Mouse (Mus musculus) embryonic facial prominence, embryonic 14.5 days (tissue): Measurements from ENCODE around the gene Tmem126b. TPM values are rescaled to one million over a fixed set of nuclear protein-coding genes. Genes with fewer than 3 reads are reported as not detected.

Experiments used
- ATAC-seq: fragments of 200-750 bp; cut with Nextera tagmentation; 2 replicates; pipeline ENCODE4 v1.8.0; 2017; ENCODE audit warnings: low read depth, moderate number of reproducible peaks, moderate TSS enrichment
- DNase-seq: peaks from one replicate; pipeline ENCODE4 v3.0.0-alpha.2; 2015; ENCODE audit warnings: low spot score
- H3K27ac ChIP-seq: fragments of 300-500 bp; sonication (generic); replicated peaks from 2 replicates; pipeline ENCODE4 v1.5.1; 2014; ENCODE audit warnings: low read depth, mild to moderate bottlenecking, low read length, moderate library complexity
- H3K27me3 ChIP-seq: fragments of 300-500 bp; sonication (generic); replicated peaks from 2 replicates; pipeline ENCODE4 v1.6.1; 2014; ENCODE audit warnings: low read length; ENCODE audit not compliant: control insufficient read depth, insufficient read depth
- H3K36me3 ChIP-seq: fragments of 300-500 bp; sonication (generic); 2 replicates; pipeline ENCODE4 v1.6.1; 2014; ENCODE audit warnings: low read length, mixed read lengths; ENCODE audit not compliant: control insufficient read depth, insufficient read depth
- H3K4me1 ChIP-seq: fragments of 300-500 bp; sonication (generic); 2 replicates; pipeline ENCODE4 v1.6.1; 2014; ENCODE audit warnings: antibody characterized with exemption, low read length; ENCODE audit not compliant: control insufficient read depth, insufficient read depth
- H3K4me2 ChIP-seq: fragments of 300-500 bp; sonication (generic); 2 replicates; pipeline ENCODE4 v1.6.1; 2014; ENCODE audit warnings: low read depth, mild to moderate bottlenecking, low read length, moderate library complexity, mixed read lengths
- H3K4me3 ChIP-seq: fragments of 300-500 bp; sonication (generic); 2 replicates; pipeline ENCODE4 v1.5.1; 2014; ENCODE audit warnings: low read depth, mild to moderate bottlenecking, low read length
- H3K9ac ChIP-seq: fragments of 300-500 bp; sonication (generic); 2 replicates; pipeline ENCODE4 v1.6.1; 2014; ENCODE audit warnings: low read depth, mild to moderate bottlenecking, low read length, moderate library complexity, mixed read lengths
- H3K9me3 ChIP-seq: fragments of 300-500 bp; sonication (generic); 2 replicates; pipeline ENCODE4 v1.6.1; 2016; ENCODE audit warnings: low read length; ENCODE audit not compliant: control insufficient read depth
- WGBS: fragments of 180-500 bp; shearing (Covaris S2); extraction: QIAGEN DNeasy Blood & Tissue Kit; methylation state at CpG from one replicate; pipeline ENCODE4 v1.1.7; 2014; 5-methylcytosine and 5-hydroxymethylcytosine counted together
- polyA plus RNA-seq: library from polyadenylated mRNA; unstranded; fragments of >200 nt; fragmentation: Nextera tagmentation; extraction: Ambion mirVana; gene quantifications from 2 replicates; pipeline ENCODE4 v1.2.1, GENCODE M21; 2014

The Tmem126b gene
- polyA plus RNA-seq: 34.2 and 34.3 TPM in 2 replicates

DNA sequence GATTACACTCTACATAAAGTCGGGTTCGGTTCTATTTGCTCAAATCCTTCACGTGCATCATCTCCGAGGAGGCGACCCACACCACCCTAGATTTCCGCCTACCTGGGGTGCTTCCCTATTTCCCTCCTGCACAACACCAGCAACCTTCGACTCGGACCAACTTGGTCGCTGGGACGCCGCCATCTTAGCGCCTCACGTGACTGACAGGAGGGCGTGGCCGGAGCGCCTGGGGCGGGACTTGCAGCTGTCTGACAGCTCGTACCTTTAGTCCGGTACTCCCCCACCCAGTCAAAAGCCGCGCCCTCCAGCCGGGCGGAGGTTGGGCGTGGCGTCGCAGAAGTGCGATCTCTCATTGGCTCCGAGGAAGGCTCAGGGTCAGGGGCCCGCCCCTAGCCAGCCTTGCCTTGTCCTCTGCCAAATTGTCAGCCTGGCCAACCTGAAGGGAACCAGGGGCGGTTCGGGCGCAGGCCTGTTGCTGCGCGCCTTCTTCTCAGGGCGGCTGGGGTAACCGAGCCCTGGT, at the start of gene Tmem126b:
Gene Tmem126b, minus strand, starts transcription at position 209 of the 520 bp plus-strand sequence.
- H3K27ac ChIP-seq: peak within 1 kb of the TSS; percentile 52; the same call in 1 of the 2 replicates

DNA sequence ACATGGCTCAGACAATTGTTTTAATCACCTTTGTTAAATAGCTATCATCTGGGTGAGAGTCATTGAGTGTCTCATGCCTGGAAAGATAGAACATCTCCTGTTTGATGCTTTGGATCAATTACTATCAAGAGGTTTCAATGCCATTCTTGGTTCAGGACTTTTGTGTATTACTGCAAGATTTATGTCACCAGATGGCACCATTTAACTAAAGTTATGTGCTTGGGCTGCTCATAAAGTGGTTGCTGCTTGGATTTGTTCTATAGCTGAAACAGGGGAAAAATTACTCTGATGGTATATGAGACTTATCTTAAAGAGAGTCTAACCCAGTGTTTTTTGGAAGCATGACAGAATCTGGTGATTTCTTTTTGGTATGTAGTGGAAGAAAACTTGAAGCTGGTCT, 36.5 kb upstream of the Tmem126b start:
- no peak overlapping the region for H3K27ac ChIP-seq
- no peaks in the 10 kb centered on the region for H3K4me1 ChIP-seq

More for the DNA sequence above, at the start of gene Tmem126b:
- peak; percentile 100 for ATAC-seq
- under 1% methylated on average over 28 of the region's 36 CpGs for WGBS
- peak within 1 kb of the TSS; percentile 64 for H3K4me3 ChIP-seq
- H3K27me3 ChIP-seq: peaks cover 7% of the 10 kb centered on the region; the same call in 1 of the 2 replicates
- peak within 1 kb of the TSS; percentile 91 for H3K4me2 ChIP-seq
- H3K9me3 ChIP-seq: no peaks in the 10 kb centered on the region
- no peaks in the 10 kb centered on the region for H3K36me3 ChIP-seq
- H3K9ac ChIP-seq: peak within 1 kb of the TSS; percentile 69
- H3K4me1 ChIP-seq: peaks cover 9% of the 10 kb centered on the region
- peak; percentile 99 for DNase-seq

DNA sequence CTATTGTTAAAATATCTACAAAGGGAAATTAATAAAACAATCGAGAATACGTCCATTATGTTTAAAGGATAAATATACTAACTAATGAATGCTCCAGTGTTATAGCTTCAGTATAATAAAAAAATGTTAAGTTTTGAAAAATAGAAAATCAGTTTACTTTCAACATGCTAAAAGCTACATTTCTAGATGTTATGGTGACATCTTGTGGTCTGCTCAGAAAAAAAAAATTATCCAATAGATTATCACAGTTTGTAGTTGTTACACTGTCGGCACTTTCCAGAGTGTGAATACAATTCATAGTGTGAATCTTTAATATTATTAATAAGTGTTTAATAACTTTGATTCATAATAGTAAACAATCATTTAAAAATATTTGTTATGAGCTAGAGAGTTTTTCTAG, 32.3 kb upstream of the Tmem126b start:
- H3K4me2 ChIP-seq: no peak overlapping the region
- no peak overlapping the region for H3K4me3 ChIP-seq
- no peak for ATAC-seq
- no peaks in the 10 kb centered on the region for H3K27me3 ChIP-seq
- no peaks in the 10 kb centered on the region for H3K9me3 ChIP-seq
- H3K4me1 ChIP-seq: no peaks in the 10 kb centered on the region
- 68% methylated on average over 3 of the region's 3 CpGs for WGBS
- H3K9ac ChIP-seq: no peak overlapping the region
- no peak for DNase-seq
- H3K27ac ChIP-seq: no peak overlapping the region
- no peaks in the 10 kb centered on the region for H3K36me3 ChIP-seq

More for the DNA sequence above, 36.5 kb upstream of the Tmem126b start:
- Histone ChIP-seq H3K9ac (no peak overlapping the region), H3K4me2 (no peak overlapping the region), H3K4me3 (no peak overlapping the region), H3K9me3 (no peaks in the 10 kb centered on the region), H3K27me3 (no peaks in the 10 kb centered on the region), H3K36me3 (no peaks in the 10 kb centered on the region)
- DNase-seq (peak; percentile 62), ATAC-seq (no peak)

DNA sequence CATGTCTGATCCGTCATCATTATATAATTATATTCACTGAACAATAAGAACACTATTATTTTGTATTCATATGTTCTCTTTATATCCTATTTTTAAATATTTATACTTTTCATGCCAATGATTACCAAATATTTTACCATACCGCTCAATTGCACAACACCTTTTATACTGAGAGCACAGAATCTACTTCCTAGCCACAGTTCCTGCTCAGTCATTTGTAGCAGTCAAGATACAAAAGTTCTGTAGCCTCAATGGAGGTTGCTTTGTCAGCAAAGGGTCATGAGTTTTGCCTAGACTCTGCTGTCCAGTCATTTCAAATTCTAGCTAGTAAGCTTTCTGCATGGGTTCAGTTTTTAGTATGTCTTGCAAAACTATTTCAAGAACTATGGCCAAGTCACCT, 6.8 kb upstream of the Tmem126b start:
- no peak overlapping the region for H3K9ac ChIP-seq
- WGBS: 89% methylated on average over 2 of the region's 2 CpGs
- 0 out of 2 replicates have a peak, but pooled peaks cover 2% of the 10 kb centered on the region for H3K27me3 ChIP-seq
- DNase-seq (no peak), ATAC-seq (no peak)
- no peak overlapping the region for H3K4me2 ChIP-seq
- no peaks in the 10 kb centered on the region for H3K9me3 ChIP-seq
- no peaks in the 10 kb centered on the region for H3K36me3 ChIP-seq
- H3K4me3 ChIP-seq: no peak overlapping the region
- no peaks in the 10 kb centered on the region for H3K4me1 ChIP-seq
- no peak overlapping the region for H3K27ac ChIP-seq

DNA sequence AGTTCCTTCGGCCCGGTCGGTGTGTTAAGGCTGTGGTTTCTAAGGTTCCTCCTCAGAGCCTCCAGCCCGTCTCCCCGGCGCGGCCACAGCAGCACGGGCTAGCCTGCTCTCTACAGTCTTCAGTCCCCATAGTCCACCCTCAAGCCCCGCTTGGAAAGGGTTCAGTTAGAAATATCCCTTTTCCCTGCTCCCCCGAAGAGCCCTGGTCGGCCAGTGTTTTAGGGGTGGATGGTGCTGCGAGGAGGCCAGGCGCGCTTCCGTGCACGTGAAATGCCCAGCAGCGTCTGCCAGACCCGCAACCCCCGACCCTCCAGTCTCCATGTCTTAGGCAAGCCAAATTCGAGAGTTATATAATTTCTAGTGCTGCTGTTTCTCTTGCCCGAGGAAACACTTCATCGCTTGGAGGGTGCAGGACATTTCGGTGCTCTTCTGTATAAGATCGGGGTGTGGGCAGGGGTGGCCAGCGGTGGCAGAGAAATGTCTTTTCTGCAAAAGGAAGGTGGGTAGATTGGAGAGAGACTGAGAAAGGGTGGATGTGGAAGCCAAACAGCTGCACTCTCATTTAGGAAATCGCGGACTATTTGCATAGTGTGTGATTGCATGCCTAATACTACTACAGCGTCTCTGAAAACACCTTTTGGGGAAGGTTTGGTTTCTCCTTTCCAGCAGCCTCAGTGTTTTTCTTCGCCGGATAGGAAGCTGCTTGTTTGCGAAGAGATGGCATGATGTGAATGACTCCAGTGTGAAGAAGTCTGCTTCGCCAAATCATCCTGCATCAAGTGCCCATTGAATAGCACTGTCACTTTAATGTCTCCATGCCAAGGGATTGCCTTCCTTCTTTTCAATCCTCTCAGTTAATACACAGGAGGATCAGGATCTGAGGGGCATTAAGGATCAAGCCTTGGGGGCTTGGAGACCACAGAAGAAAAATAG, 778 bp upstream of the Tmem126b start, which contains the start of gene Dlg2:
Gene Dlg2, plus strand, starts transcription at position 360 of the 933 bp plus-strand sequence.
- Histone ChIP-seq H3K27me3 (peaks cover 7% of the 10 kb centered on the region; the same call in 1 of the 2 replicates), H3K9me3 (no peaks in the 10 kb centered on the region), H3K27ac (peak within 1 kb of the TSS; percentile 52; the same call in 1 of the 2 replicates), H3K4me1 (peaks cover 9% of the 10 kb centered on the region), H3K9ac (peak within 1 kb of the TSS; percentile 69), H3K4me3 (peak within 1 kb of the TSS; percentile 64), H3K4me2 (peak within 1 kb of the TSS; percentile 91), H3K36me3 (no peaks in the 10 kb centered on the region)
- ATAC-seq: no peak; the same call in 1 of the 2 replicates
- under 1% methylated on average over 28 of the region's 32 CpGs for WGBS
- DNase-seq: peak; percentile 14

DNA sequence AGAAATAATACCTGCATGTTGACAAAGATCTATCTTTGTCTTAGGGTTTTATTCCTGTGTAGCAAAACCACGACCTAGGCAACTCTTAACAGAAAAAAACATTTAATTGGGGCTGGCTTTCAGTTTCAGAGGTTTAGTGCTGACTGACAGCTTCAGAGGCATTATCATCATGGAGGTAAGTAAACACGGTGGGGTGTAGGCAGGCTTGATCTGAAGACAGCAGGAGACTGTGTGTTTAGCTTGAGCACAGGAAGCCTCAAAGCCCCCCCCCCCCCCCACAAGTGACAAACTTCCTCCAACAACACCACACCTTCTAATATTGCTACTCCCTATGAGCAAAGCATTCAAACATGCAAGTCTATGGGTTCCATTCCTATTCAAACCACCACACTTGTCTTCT, 2.3 kb downstream of the Tmem126b start:
- peaks cover 7% of the 10 kb centered on the region; the same call in 1 of the 2 replicates for H3K27me3 ChIP-seq
- DNase-seq (no peak), ATAC-seq (no peak)
- 61% methylated on average over 2 of the region's 2 CpGs for WGBS
- H3K4me1 ChIP-seq: peaks cover 9% of the 10 kb centered on the region
- peaks cover 19% of the 10 kb centered on the region for H3K36me3 ChIP-seq
- no peaks in the 10 kb centered on the region for H3K9me3 ChIP-seq
- no peak overlapping the region for H3K4me2 ChIP-seq
- no peak overlapping the region for H3K4me3 ChIP-seq
- H3K9ac ChIP-seq: no peak overlapping the region
- no peak overlapping the region for H3K27ac ChIP-seq

DNA sequence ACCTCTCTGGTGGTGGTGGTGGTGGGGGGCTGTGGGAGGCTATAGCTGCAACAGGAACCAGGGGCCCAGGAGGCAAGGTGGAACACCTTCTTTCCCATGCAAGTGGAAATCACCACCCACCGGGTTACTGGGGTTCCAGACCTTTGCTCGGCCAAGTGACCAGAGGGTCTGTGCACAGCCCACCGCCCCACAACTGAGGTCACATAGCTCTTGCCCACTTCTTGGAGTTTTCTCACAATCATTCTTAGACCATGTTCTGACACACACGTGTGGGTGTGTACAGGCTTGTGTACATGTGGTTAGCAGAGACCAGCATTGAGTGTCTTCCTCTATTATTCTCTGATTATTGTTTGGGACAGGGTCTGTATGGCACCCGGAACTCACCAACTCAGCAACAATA, 14.4 kb downstream of the Tmem126b start:
- no peak for DNase-seq
- no peak overlapping the region for H3K9ac ChIP-seq
- 95% methylated on average over 5 of the region's 5 CpGs for WGBS
- no peak overlapping the region for H3K4me3 ChIP-seq
- H3K9me3 ChIP-seq: no peaks in the 10 kb centered on the region
- ATAC-seq: no peak
- H3K4me2 ChIP-seq: no peak overlapping the region
- H3K36me3 ChIP-seq: no peaks in the 10 kb centered on the region
- H3K27me3 ChIP-seq: no peaks in the 10 kb centered on the region
- no peak overlapping the region for H3K27ac ChIP-seq
- no peaks in the 10 kb centered on the region for H3K4me1 ChIP-seq

DNA sequence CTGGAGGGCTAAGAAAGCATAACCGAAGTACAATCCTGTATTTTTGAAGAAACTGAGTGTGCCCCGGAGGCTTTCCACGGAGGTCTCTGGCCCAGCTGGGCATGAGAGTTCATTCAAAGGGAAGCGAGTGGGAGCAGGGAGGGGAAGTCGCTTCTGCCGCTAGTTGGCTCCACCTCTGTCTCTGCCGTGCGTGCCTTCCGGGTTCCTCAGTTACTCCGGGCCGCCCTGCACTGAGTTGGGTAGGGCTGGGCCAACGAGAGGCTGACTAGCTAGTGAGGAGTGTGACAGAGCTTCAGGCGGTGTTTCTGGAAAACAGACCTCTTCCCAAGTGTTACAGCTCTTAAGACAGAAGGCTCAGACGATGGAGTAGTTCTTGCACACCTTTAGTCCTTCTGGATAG, 14.9 kb downstream of the Tmem126b start:
- WGBS: 19% methylated on average over 10 of the region's 14 CpGs
- Histone ChIP-seq H3K4me2 (no peak overlapping the region), H3K36me3 (no peaks in the 10 kb centered on the region), H3K4me3 (no peak overlapping the region), H3K4me1 (no peaks in the 10 kb centered on the region), H3K27me3 (no peaks in the 10 kb centered on the region), H3K27ac (no peak overlapping the region), H3K9me3 (no peaks in the 10 kb centered on the region), H3K9ac (no peak overlapping the region)
- DNase-seq (no peak), ATAC-seq (no peak)
